Mouse (Mus musculus): Measurements from ENCODE around the gene Ring1. TPM values are rescaled to one million over a fixed set of nuclear protein-coding genes. Genes with fewer than 3 reads are reported as not detected.
"Not testable (repeated sequence)": the region's sequence is repeated elsewhere in the genome, so short reads cannot be mapped to it uniquely, and the experiment has no call there.

Ring1 gene
- total RNA-seq, 1 experiment from 2014 or later, result 14.8 TPM

DNA sequence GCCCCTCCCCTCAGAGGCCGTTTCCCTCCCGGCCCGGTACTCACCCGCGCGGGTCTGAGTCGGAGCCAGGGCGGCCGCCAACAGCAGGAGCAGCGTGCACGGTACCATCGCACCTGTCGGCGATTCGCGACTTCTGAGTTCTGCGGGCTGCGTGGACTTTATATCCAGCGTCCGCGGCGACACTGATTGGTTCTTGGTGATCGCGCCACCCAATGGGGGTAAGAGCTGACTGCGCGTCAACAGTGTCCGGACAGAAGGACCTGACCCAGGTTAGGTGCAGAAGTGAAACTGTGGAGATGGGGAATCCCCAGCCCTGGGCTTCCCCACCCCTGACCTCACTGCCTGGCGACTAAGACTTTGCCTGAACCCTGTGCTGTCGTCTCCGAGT is 24.3 kb downstream of the Ring1 start, which contains the start of gene H2-K1:
Gene H2-K1, minus strand, starts transcription at position 198 of the 388 bp plus-strand sequence.
- peak; percentile 97 for ATAC-seq (ENCODE audit: extremely low read depth, insufficient number of reproducible peaks, low FRiP score, poor library complexity, severe bottlenecking)

GRCm38 (mm10) chr17:33999341-34000149 is 24.9 kb downstream of the Ring1 start:
- ATAC-seq (ENCODE audit: extremely low read depth, insufficient number of reproducible peaks, low FRiP score, poor library complexity, severe bottlenecking), result no peak

- not testable (repeated sequence) for ATAC-seq (ENCODE audit: extremely low read depth, insufficient number of reproducible peaks, low FRiP score, poor library complexity, severe bottlenecking)
Measured at GRCm38 (mm10) chr17:33998697-33999096, 25.8 kb downstream of the Ring1 start.

- not testable (repeated sequence) for ATAC-seq (ENCODE audit: extremely low read depth, insufficient number of reproducible peaks, low FRiP score, poor library complexity, severe bottlenecking)
Measured at GRCm38 (mm10) chr17:33997025-33997424, 27.5 kb downstream of the Ring1 start.

DNA sequence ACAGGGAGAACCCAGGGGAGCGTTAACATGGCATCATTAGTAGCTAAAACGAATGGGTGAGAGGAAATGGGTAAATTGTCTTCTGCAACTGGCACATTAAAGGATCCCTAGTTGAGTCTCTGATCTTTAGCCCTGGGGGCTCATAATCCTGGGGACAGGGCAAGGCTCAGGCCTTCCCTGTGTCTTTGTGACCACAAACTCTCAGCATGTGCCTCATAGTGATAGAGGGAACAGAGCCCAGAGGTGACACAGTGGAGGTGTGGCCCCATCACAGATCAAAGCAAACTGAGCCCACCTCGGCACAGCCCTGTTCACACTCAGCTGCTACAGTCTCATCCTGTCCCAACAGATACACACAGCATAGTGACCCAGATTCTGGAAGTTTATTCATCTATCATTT is 28.8 kb downstream of the Ring1 start:
- ATAC-seq (ENCODE audit: extremely low read depth, insufficient number of reproducible peaks, low FRiP score, poor library complexity, severe bottlenecking), result no peak

DNA sequence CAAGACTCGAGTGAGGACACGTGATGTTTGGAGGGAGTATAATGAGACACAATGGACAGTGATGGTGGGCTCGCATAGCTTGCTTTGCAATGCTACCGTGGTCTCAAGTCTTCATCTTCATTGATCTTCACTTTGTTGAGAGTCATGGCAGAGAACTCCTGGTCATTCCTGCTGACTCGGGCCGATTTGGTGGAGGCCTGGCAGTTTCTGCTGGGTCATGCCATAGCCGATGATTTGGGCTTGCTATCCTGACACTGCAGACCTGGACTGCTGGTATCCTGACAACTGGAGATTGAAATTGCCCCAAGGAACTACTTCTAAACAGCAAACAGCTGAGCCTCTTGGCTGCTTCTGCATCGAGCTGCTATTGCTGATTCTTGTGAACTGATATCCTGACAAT is 29.5 kb downstream of the Ring1 start:
- ATAC-seq (ENCODE audit: extremely low read depth, insufficient number of reproducible peaks, low FRiP score, poor library complexity, severe bottlenecking), result no peak

GRCm38 (mm10) chr17:33991788-33992664 is 32.5 kb downstream of the Ring1 start:
- peak; percentile 71 for ATAC-seq (ENCODE audit: extremely low read depth, insufficient number of reproducible peaks, low FRiP score, poor library complexity, severe bottlenecking)

GRCm38 (mm10) chr17:33982136-33982535 is 42.3 kb downstream of the Ring1 start:
- not testable (repeated sequence) for ATAC-seq (ENCODE audit: extremely low read depth, insufficient number of reproducible peaks, low FRiP score, poor library complexity, severe bottlenecking)

GRCm38 (mm10) chr17:33981192-33981909 is 43.1 kb downstream of the Ring1 start:
- peak; percentile 62 for ATAC-seq (ENCODE audit: extremely low read depth, insufficient number of reproducible peaks, low FRiP score, poor library complexity, severe bottlenecking)

DNA sequence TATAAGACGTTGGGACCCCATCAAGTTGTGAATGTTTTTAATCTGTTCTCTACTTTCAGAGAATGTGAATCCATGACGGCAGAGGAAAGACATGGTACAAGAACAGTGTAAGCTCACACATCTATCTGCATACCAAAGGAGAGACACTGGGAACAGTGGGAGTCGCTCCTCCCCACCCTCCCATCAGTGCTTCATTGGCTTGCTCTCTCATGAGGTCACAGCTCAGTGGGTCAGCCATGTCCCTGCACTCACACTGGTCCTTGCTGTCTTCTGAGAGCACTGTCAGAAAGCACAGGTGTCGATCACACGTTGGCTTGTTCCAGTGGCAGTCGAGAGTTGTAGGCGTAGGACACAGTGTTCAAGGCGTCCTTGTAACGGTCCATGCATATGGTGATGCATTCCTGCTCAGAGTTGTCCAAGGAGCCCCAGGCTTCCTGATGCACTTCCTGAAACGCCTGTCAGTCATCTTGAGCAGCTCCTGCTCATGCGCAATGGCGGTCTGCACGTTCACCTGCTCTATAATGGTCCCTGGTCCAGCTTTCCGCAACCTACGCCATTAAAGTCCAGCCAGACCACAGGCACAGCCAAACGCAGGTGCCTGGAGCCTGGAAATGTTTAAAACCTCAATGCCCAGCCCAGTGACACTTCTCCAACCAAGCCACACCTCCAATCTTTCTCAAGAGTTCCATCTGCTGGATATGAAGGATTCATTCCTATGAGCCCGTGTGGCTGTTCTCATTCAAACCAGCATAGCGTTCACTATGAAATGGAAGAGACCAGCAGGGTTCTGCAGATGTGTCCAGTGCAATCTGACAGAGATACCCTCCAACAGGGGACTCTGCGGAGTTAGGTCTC is 44.1 kb downstream of the Ring1 start:
- ATAC-seq (ENCODE audit: extremely low read depth, insufficient number of reproducible peaks, low FRiP score, poor library complexity, severe bottlenecking), result no peak

- no peak for ATAC-seq (ENCODE audit: extremely low read depth, insufficient number of reproducible peaks, low FRiP score, poor library complexity, severe bottlenecking)
Measured at GRCm38 (mm10) chr17:33979512-33980050, 44.9 kb downstream of the Ring1 start.

- ATAC-seq (ENCODE audit: extremely low read depth, insufficient number of reproducible peaks, low FRiP score, poor library complexity, severe bottlenecking), result peak; percentile 94
Measured at GRCm38 (mm10) chr17:33978631-33979031, 45.8 kb downstream of the Ring1 start.

GRCm38 (mm10) chr17:33977861-33978557 is 46.5 kb downstream of the Ring1 start:
- ATAC-seq (ENCODE audit: extremely low read depth, insufficient number of reproducible peaks, low FRiP score, poor library complexity, severe bottlenecking), result no peak

DNA sequence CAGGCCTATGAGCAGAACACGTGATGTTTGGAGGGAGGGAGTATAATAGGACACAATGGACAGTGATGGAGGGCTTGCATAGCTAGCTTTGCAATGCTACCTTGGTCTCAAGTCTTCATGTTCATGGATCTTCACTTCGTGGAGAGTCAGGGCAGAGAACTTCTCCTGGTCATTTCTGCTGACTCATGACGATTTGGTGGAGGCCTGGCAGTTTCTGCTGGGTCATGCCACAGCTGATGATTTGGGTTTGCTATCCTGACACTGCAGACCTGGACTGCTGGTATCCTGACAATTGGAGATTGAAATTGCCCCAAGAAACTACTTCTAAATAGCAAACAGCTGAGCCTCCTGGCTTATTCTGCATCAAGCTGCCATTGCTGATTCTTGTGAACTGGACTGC is 50.9 kb downstream of the Ring1 start:
- no peak for ATAC-seq (ENCODE audit: extremely low read depth, insufficient number of reproducible peaks, low FRiP score, poor library complexity, severe bottlenecking)

DNA sequence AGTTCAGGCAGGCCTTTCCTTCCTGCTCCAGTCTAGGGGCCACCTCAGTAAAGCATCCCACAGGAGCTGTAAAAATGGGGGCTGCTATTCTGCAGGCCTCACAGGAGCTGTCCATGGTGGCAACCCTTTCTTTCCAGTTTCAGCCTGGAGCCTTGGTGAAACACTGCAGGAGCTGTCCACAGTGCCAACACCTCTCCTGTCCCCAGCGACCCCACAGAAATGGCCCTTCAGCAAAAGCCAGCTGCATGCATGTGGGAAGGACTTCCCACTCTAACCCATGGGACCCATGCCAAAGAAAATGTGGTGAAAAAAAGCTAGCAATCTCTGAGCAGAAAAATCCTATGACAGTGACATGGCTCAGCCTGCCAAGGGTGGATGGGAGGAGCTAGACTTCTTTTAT is 51.8 kb downstream of the Ring1 start:
- no peak for ATAC-seq (ENCODE audit: extremely low read depth, insufficient number of reproducible peaks, low FRiP score, poor library complexity, severe bottlenecking)

All from neutrophil, adult 5-6 weeks (primary cell).